Comparison of ENCODE assay signal across 1 mouse cellular context in genomic region chr13:55714501-55715166, GRCm38 (mm10).
TF ChIP-seq lines count a peak whose summit lies in the region.

Gene Txndc15, plus strand, starts transcription at chr13:55714650.

TF ChIP-seq in CH12.LX, 34 proteins besides CTCF, POLR2A, EP300 and RAD21 (continued from another document):
- TF ChIP-seq ETS1 (conservative IDR thresholded peaks at IDR 0.05; ENCODE audit: low read depth, low read length) = no peak
- TF ChIP-seq USF1 (IDR thresholded peaks at IDR 0.05; ENCODE audit: low read depth, low read length) = no peak
- TF ChIP-seq KAT2A (IDR thresholded peaks at IDR 0.05; ENCODE audit: insufficient replicate concordance, low read length) = peak; percentile 74; the same call in 1 of the 2 replicates
- no peak for TF ChIP-seq UBTF (IDR thresholded peaks at IDR 0.05; ENCODE audit: low read depth, low read length)
- no peak for TF ChIP-seq CHD2 (IDR thresholded peaks at IDR 0.05; ENCODE audit: low read length)
- peak; percentile 44; the same call in 1 of the 2 replicates for TF ChIP-seq ELF1 (IDR thresholded peaks at IDR 0.05; ENCODE audit: low read depth, low read length)
- TF ChIP-seq MXI1 (IDR thresholded peaks at IDR 0.05; ENCODE audit: low read depth, low read length) = peak; percentile 39; the same call in 1 of the 2 replicates
- TF ChIP-seq MEF2A (IDR thresholded peaks at IDR 0.05; ENCODE audit: borderline replicate concordance, low read depth, low read length) = no peak
- 0 out of 2 replicates have a peak, but pooled peaks have one; percentile 11 for TF ChIP-seq TBP (conservative IDR thresholded peaks at IDR 0.05; ENCODE audit: low read depth, low read length)
- no peak for TF ChIP-seq E2F4 (IDR thresholded peaks at IDR 0.05; ENCODE audit: insufficient replicate concordance, low read depth, low read length)
TF ChIP-seq in CH12.LX: peak in this region for 11.
